In genomic region chr19:25672101-25672950, GRCm38 (mm10) we compare ENCODE assay signal across 8 mouse cellular contexts. TPM values are rescaled to one million over a fixed set of nuclear protein-coding genes. Genes with fewer than 3 reads are reported as not detected.
DNase-seq lines count a peak whose midpoint lies in the region; ATAC-seq and TF ChIP-seq lines count a peak whose summit lies in the region.

Gene Dmrt2 (plus strand): TSS chr19:25672411.

- peak within 1 kb of the TSS; percentile 63 for H3K4me2 ChIP-seq in midbrain, embryonic 16.5 days (ENCODE audit: low read length)
- peak within 1 kb of the TSS; percentile 67 for H3K4me2 ChIP-seq in stomach, postnatal 0 days (replicated peaks; ENCODE audit: low read depth)

- no peak for TF ChIP-seq POLR2A in liver, adult 2 months (IDR thresholded peaks at IDR 0.05; ENCODE audit: extremely low read depth, insufficient read depth, low read length)

- peaks cover 26% of the 10 kb centered on the region for H3K4me1 ChIP-seq in embryonic facial prominence, embryonic 10.5 days
- peaks cover 4% of the 10 kb centered on the region; the same call in 1 of the 2 replicates for H3K4me1 ChIP-seq in liver, adult 2 months (ENCODE audit: control insufficient read depth, insufficient read depth, low read length)
- peaks cover 15% of the 10 kb centered on the region for H3K4me1 ChIP-seq in midbrain, embryonic 16.5 days (ENCODE audit: control insufficient read depth, insufficient read depth, low read length)
- no peaks in the 10 kb centered on the region for H3K4me1 ChIP-seq in stomach, postnatal 0 days (replicated peaks; ENCODE audit: control insufficient read depth, insufficient read depth)

- H3K9ac ChIP-seq in liver, adult 2 months (ENCODE audit: low read depth, low read length), result no peak within 1 kb of the TSS
- no peak within 1 kb of the TSS for H3K9ac ChIP-seq in midbrain, embryonic 16.5 days (ENCODE audit: low read depth, low read length)
- H3K9ac ChIP-seq in stomach, postnatal 0 days (ENCODE audit: low read length), result 0 out of 2 replicates have a peak within 1 kb of the TSS, but pooled peaks have one; percentile 13

- H3K4me3 ChIP-seq in embryonic facial prominence, embryonic 10.5 days, result peak within 1 kb of the TSS; percentile 55
- H3K4me3 ChIP-seq in liver, adult 2 months (ENCODE audit: insufficient read depth, low read depth, low read length), result peak within 1 kb of the TSS; percentile 22
- H3K4me3 ChIP-seq in midbrain, embryonic 16.5 days (ENCODE audit: low read depth, low read length), result peak within 1 kb of the TSS; percentile 28
- peak within 1 kb of the TSS; percentile 42 for H3K4me3 ChIP-seq in stomach, postnatal 0 days (ENCODE audit: low read depth, low read length)

- H3K27me3 ChIP-seq in embryonic facial prominence, embryonic 10.5 days (replicated peaks; ENCODE audit: low read depth, poor library complexity, severe bottlenecking), result peaks cover 100% of the 10 kb centered on the region
- peaks cover 12% of the 10 kb centered on the region for H3K27me3 ChIP-seq in liver, adult 2 months (ENCODE audit: control insufficient read depth, insufficient read depth, low read length)
- H3K27me3 ChIP-seq in midbrain, embryonic 16.5 days (ENCODE audit: control insufficient read depth, insufficient read depth, low read depth, low read length), result peaks cover 68% of the 10 kb centered on the region
- H3K27me3 ChIP-seq in stomach, postnatal 0 days (ENCODE audit: control insufficient read depth, insufficient read depth, low read length), result peaks cover 31% of the 10 kb centered on the region; the same call in 1 of the 2 replicates

- no peak within 1 kb of the TSS for H3K27ac ChIP-seq in embryonic facial prominence, embryonic 10.5 days (replicated peaks)
- H3K27ac ChIP-seq in liver, adult 2 months (replicated peaks; ENCODE audit: insufficient read depth, low read depth, low read length), result no peak within 1 kb of the TSS
- H3K27ac ChIP-seq in midbrain, embryonic 16.5 days (ENCODE audit: low read length), result no peak within 1 kb of the TSS
- H3K27ac ChIP-seq in stomach, postnatal 0 days (replicated peaks), result no peak within 1 kb of the TSS

- peak; percentile 93 for ATAC-seq in midbrain, embryonic 16.5 days
- peak; percentile 85 for ATAC-seq in stomach, postnatal 0 days (ENCODE audit: low FRiP score, low TSS enrichment)

- under 1% methylated on average over 44 of the region's 44 CpGs for WGBS in embryonic facial prominence, embryonic 10.5 days
- 2% methylated on average over 44 of the region's 44 CpGs for WGBS in liver, adult 2 months
- under 1% methylated on average over 44 of the region's 44 CpGs for WGBS in midbrain, embryonic 16.5 days
- WGBS in stomach, postnatal 0 days, result 2% methylated on average over 43 of the region's 44 CpGs

- no peaks in the 10 kb centered on the region for H3K36me3 ChIP-seq in embryonic facial prominence, embryonic 10.5 days (replicated peaks)
- no peaks in the 10 kb centered on the region for H3K36me3 ChIP-seq in liver, adult 2 months (ENCODE audit: control insufficient read depth, insufficient read depth, low read length)
- no peaks in the 10 kb centered on the region for H3K36me3 ChIP-seq in midbrain, embryonic 16.5 days (ENCODE audit: control insufficient read depth, insufficient read depth, low read length)
- H3K36me3 ChIP-seq in stomach, postnatal 0 days (ENCODE audit: control insufficient read depth, insufficient read depth, low read length), result no peaks in the 10 kb centered on the region

- no peak for TF ChIP-seq EP300 in stomach, postnatal 0 days (optimal IDR thresholded peaks at IDR 0.05)

- H3K9me3 ChIP-seq in embryonic facial prominence, embryonic 10.5 days, result no peaks in the 10 kb centered on the region
- H3K9me3 ChIP-seq in midbrain, embryonic 16.5 days (replicated peaks; ENCODE audit: control insufficient read depth, low read length, poor library complexity, severe bottlenecking), result no peaks in the 10 kb centered on the region; the same call in 1 of the 2 replicates
- no peaks in the 10 kb centered on the region for H3K9me3 ChIP-seq in stomach, postnatal 0 days (ENCODE audit: control insufficient read depth, low read length)

- peak; percentile 15 for DNase-seq in layer of hippocampus, adult 11-12 months (ENCODE audit: low spot score)
- DNase-seq in layer of hippocampus, adult 9-10 months (ENCODE audit: low spot score), result no peak
- DNase-seq in embryonic facial prominence, embryonic 10.5 days (ENCODE audit: low spot score), result peak; percentile 93
- DNase-seq in heart, adult 8-10 months (ENCODE audit: low spot score), result peak; percentile 44
- peak; percentile 39 for DNase-seq in kidney, adult 18-20 months
- peak; percentile 34 for DNase-seq in liver, adult 2 months (ENCODE audit: extremely low read depth, low read depth, low spot score)
- DNase-seq in stomach, postnatal 0 days (ENCODE audit: low spot score), result peak; percentile 67

- no peaks in the 10 kb centered on the region for H3K79me2 ChIP-seq in liver, adult 2 months (ENCODE audit: control insufficient read depth, insufficient read depth, low read length)

- no peak for TF ChIP-seq CTCF in liver, adult 2 months (IDR thresholded peaks at IDR 0.05; ENCODE audit: low read depth, low read length)
- TF ChIP-seq CTCF in stomach, postnatal 0 days (IDR thresholded peaks at IDR 0.05; ENCODE audit: low read depth), result no peak

RNA-seq across cellular contexts. Expression of gene Dmrt2, which starts in this region (rescaled TPM):
- polyA plus RNA-seq in embryonic facial prominence, embryonic 10.5 days (2016; fragmentation: Nextera tagmentation; extraction: Ambion mirVana), result 1.3 and 1.6 TPM in 2 replicates
- under 1 TPM in 3 of 4 experiments, not detected in 1; 0.22 to 0.55 (median 0.31) TPM for total RNA-seq in heart, adult 8-10 months (2022)
- total RNA-seq in liver, adult 2 months (2014; rRNA removed), result 0.47 and 0.74 TPM in 2 replicates
- polyA plus RNA-seq in liver, adult 2 months (2012; rRNA removed), result 0.31 and 0.42 TPM in 2 replicates
- 0.23 TPM in 1 of 2 replicates, not detected in the other for polyA plus RNA-seq in midbrain, embryonic 16.5 days (2015; fragmentation: Nextera tagmentation; extraction: Ambion mirVana)
- 1.2 and 1.3 TPM in 2 replicates for polyA plus RNA-seq in stomach, postnatal 0 days (2015; fragmentation: Nextera tagmentation; extraction: Ambion mirVana)

Comparison
In these comparisons a context has a peak if more than half of its experiments do, and no peak if none do; other contexts are left out.
1. Peak in DNase-seq in heart, adult 8-10 months; RNA of the gene not detected or under 1 TPM.
2. Peak in DNase-seq and H3K4me3 ChIP-seq in liver, adult 2 months; RNA of the gene not detected or under 1 TPM.
3. Peak in ATAC-seq, H3K4me3 ChIP-seq and H3K4me2 ChIP-seq in midbrain, embryonic 16.5 days; RNA of the gene not detected or under 1 TPM.